Mouse (Mus musculus) liver, embryonic 14.5 days (tissue): ENCODE measurements around the gene Pde6d. TPM values are rescaled to one million over a fixed set of nuclear protein-coding genes. Genes with fewer than 3 reads are reported as not detected.
A peak's percentile ranks its signal among the peaks of the same experiment; 100 is the strongest.
"Not testable (repeated sequence)": the region's sequence is repeated elsewhere in the genome, so short reads cannot be mapped to it uniquely, and the experiment has no call there.

Experiments
- ATAC-seq: fragments of 200-750 bp; cut with Nextera tagmentation; 2 replicates; pipeline ENCODE4 v1.8.0; 2017; ENCODE audit warnings: moderate number of reproducible peaks, mild to moderate bottlenecking, moderate library complexity; ENCODE audit not compliant: insufficient read depth
- DNase-seq, 3 experiments: peaks; one replicate each; pipeline ENCODE4 v3.0.0-alpha.2; 2012 to 2013; ENCODE audit warnings: low read depth in 3 of 3, low spot score in 3 of 3
- H3K27ac ChIP-seq: fragments of 300-500 bp; sonication (generic); 2 replicates; pipeline ENCODE4 v1.5.1; 2014; ENCODE audit warnings: moderate library complexity, mild to moderate bottlenecking, control low read depth, inconsistent platforms
- H3K27me3 ChIP-seq: fragments of 300-500 bp; sonication (generic); 2 replicates; pipeline ENCODE4 v1.6.1; 2014; ENCODE audit warnings: mild to moderate bottlenecking, low read length, moderate library complexity; ENCODE audit not compliant: control insufficient read depth, insufficient read depth
- H3K36me3 ChIP-seq: fragments of 300-500 bp; sonication (generic); replicated peaks from 2 replicates; pipeline ENCODE4 v1.6.1; 2014; ENCODE audit warnings: low read depth; ENCODE audit not compliant: control insufficient read depth, insufficient read depth
- H3K4me1 ChIP-seq, 2 experiments: fragments of 200-500 bp in 1 of 2; fragments of 300-500 bp in 1 of 2; sonication (generic) in 1 of 2; replicated peaks; 2 replicates each; pipeline ENCODE4 v1.6.1; 2012 to 2014; ENCODE audit warnings: antibody characterized with exemption in 1 of 2, inconsistent platforms in 1 of 2, low read length in 1 of 2; ENCODE audit not compliant: control insufficient read depth in 2 of 2, insufficient read depth in 2 of 2
- H3K4me2 ChIP-seq: fragments of 300-500 bp; sonication (generic); 2 replicates; pipeline ENCODE4 v1.6.1; 2014; ENCODE audit warnings: low read depth, mild to moderate bottlenecking, control low read depth, moderate library complexity
- H3K4me3 ChIP-seq, 2 experiments: fragments of 200-500 bp in 1 of 2; fragments of 300-500 bp in 1 of 2; sonication (generic) in 1 of 2; 2 replicates each; pipeline ENCODE4 v1.5.1; 2012 to 2014; ENCODE audit warnings: low read depth in 2 of 2, low read length in 2 of 2, mild to moderate bottlenecking in 2 of 2, control low read depth in 1 of 2, inconsistent platforms in 1 of 2, moderate library complexity in 1 of 2; ENCODE audit not compliant: insufficient read depth in 1 of 2
- H3K9ac ChIP-seq: fragments of 300-500 bp; sonication (generic); replicated peaks from 2 replicates; pipeline ENCODE4 v1.6.1; 2014; ENCODE audit warnings: mild to moderate bottlenecking, control low read depth, moderate library complexity
- H3K9me3 ChIP-seq: fragments of 300-500 bp; sonication (generic); 2 replicates; pipeline ENCODE4 v1.6.1; 2016; ENCODE audit warnings: low read length, mixed read lengths; ENCODE audit not compliant: control insufficient read depth
- CTCF ChIP-seq: IDR thresholded peaks from 2 replicates; pipeline ENCODE4 v1.5.1; 2016; ENCODE audit warnings: antibody characterized with exemption, low read depth, control low read depth
- EP300 ChIP-seq: IDR thresholded peaks from 2 replicates; pipeline ENCODE4 v1.6.1; 2016; ENCODE audit warnings: antibody characterized with exemption, low read depth
- WGBS: fragments of 180-500 bp; shearing (Covaris S2); extraction: QIAGEN DNeasy Blood & Tissue Kit; methylation state at CpG from one replicate; pipeline ENCODE4 v1.1.7; 2014; ENCODE audit not compliant: insufficient replicate concordance; 5-methylcytosine and 5-hydroxymethylcytosine counted together
- polyA plus RNA-seq, 2 experiments: library from polyadenylated mRNA; depleted of rRNA in 1 of 2; stranded (reverse) in 1 of 2; unstranded in 1 of 2; fragments of >200 nt; fragmentation: Nextera tagmentation in 1 of 2; extraction: Ambion mirVana in 1 of 2; gene quantifications; 2 replicates each; pipeline versions ENCODE4 v1.2.1 to v1.2.3; 2012 to 2014

The Pde6d gene
- polyA plus RNA-seq, 2 experiments = 20.0 to 23.6 TPM

- H3K4me3 ChIP-seq = no peak overlapping the region
- H3K36me3 ChIP-seq = peaks cover 9% of the 10 kb centered on the region
- DNase-seq (no peak), ATAC-seq (0 out of 2 replicates have a peak, but pooled peaks have one; percentile 21)
- no peaks in the 10 kb centered on the region for H3K27me3 ChIP-seq
- no peak overlapping the region for H3K4me2 ChIP-seq
- H3K9me3 ChIP-seq = no peaks in the 10 kb centered on the region
- TF ChIP-seq EP300 = no peak
- no peak for TF ChIP-seq CTCF
- 22% methylated on average over 2 of the region's 2 CpGs for WGBS
- no peak overlapping the region for H3K9ac ChIP-seq
- H3K27ac ChIP-seq = no peak overlapping the region
- H3K4me1 ChIP-seq = peaks cover 0 to 3% of the 10 kb centered on the region in 2 experiments; a peak in 2 of 4 replicates
These were observed 39.8 kb downstream of the Pde6d start for GRCm38 (mm10) chr1:86542584-86542983.

GRCm38 (mm10) chr1:86539583-86539982 lies 42.8 kb downstream of the Pde6d start:
- H3K36me3 ChIP-seq, H3K9me3 ChIP-seq, H3K4me1 ChIP-seq, H3K4me2 ChIP-seq, H3K4me3 ChIP-seq, H3K27me3 ChIP-seq, DNase-seq, ATAC-seq, H3K27ac ChIP-seq, H3K9ac ChIP-seq: not testable (repeated sequence)
- WGBS = 71% methylated on average over 12 of the region's 12 CpGs
- 0 out of 2 replicates have a peak, but pooled peaks have one; percentile 26 for TF ChIP-seq CTCF

GRCm38 (mm10) chr1:86538383-86538782 lies 44.0 kb downstream of the Pde6d start:
- H3K27ac ChIP-seq = no peak overlapping the region
- WGBS = 74% methylated on average over 3 of the region's 3 CpGs
- H3K4me3 ChIP-seq = no peak overlapping the region
- DNase-seq = no peak
- no peaks in the 10 kb centered on the region for H3K9me3 ChIP-seq
- no peak overlapping the region for H3K4me2 ChIP-seq
- H3K4me1 ChIP-seq = peaks cover 0 to 3% of the 10 kb centered on the region in 2 experiments; a peak in 2 of 4 replicates
- TF ChIP-seq EP300 = no peak
- peak; percentile 68 for TF ChIP-seq CTCF
- ATAC-seq = no peak
- H3K36me3 ChIP-seq = peaks cover 4% of the 10 kb centered on the region
- H3K9ac ChIP-seq = no peak overlapping the region
- H3K27me3 ChIP-seq = no peaks in the 10 kb centered on the region

- no peak for ATAC-seq
- WGBS = 82% methylated on average over 6 of the region's 6 CpGs
- no peaks in the 10 kb centered on the region for H3K27me3 ChIP-seq
- no peaks in the 10 kb centered on the region for H3K9me3 ChIP-seq
- peaks cover 5 to 15% of the 10 kb centered on the region in 2 experiments for H3K4me1 ChIP-seq
- peak; percentile 52; the same call in 1 of the 2 replicates for TF ChIP-seq CTCF
- no peak for TF ChIP-seq EP300
- H3K36me3 ChIP-seq = peaks cover 24% of the 10 kb centered on the region
- H3K4me3 ChIP-seq = no peak overlapping the region
- no peak for DNase-seq
- no peak overlapping the region for H3K27ac ChIP-seq
- no peak overlapping the region for H3K9ac ChIP-seq
- no peak overlapping the region for H3K4me2 ChIP-seq
These were observed 48.9 kb downstream of the Pde6d start for GRCm38 (mm10) chr1:86533411-86534130.

- Histone ChIP-seq H3K9me3 (no peaks in the 10 kb centered on the region), H3K27ac (peak overlapping the region; percentile 51), H3K4me3 (no peak overlapping the region), H3K9ac (no peak overlapping the region), H3K4me2 (no peak overlapping the region), H3K4me1 (peaks cover 5 to 15% of the 10 kb centered on the region in 2 experiments), H3K27me3 (no peaks in the 10 kb centered on the region), H3K36me3 (peaks cover 26% of the 10 kb centered on the region)
- ATAC-seq (peak; percentile 43), DNase-seq (peak; percentile 89 to 92 (median 91))
- 23% methylated on average over 11 of the region's 11 CpGs for WGBS
- TF ChIP-seq CTCF = peak; percentile 95
- TF ChIP-seq EP300 = no peak; the same call in 1 of the 2 replicates
These were observed 49.9 kb downstream of the Pde6d start for GRCm38 (mm10) chr1:86532362-86533051.
